Mouse (Mus musculus): ENCODE results near the gene Pprc1. TPM values are rescaled to one million over a fixed set of nuclear protein-coding genes. Genes with fewer than 3 reads are reported as not detected.

The Pprc1 gene
- polyA plus RNA-seq, 1 experiment = 10.6 TPM

- TF ChIP-seq POLR2A (IDR thresholded peaks at IDR 0.05; ENCODE audit: low read depth, low read length) (no peak), CTCF (IDR thresholded peaks at IDR 0.05; ENCODE audit: extremely low read depth, insufficient read length, insufficient replicate concordance, low read depth, low read length) (no peak)
- H3K4me1 ChIP-seq (ENCODE audit: control insufficient read depth, insufficient read depth, insufficient read length, low read length) = no peaks in the 10 kb centered on the region
- H3K27ac ChIP-seq (ENCODE audit: insufficient read depth, low read depth, low read length) = no peak overlapping the region
- no peak overlapping the region for H3K4me3 ChIP-seq (ENCODE audit: low read depth, low read length)
- WGBS = 63% methylated on average over 3 of the region's 3 CpGs
- H3K27me3 ChIP-seq (ENCODE audit: control insufficient read depth, insufficient read depth, low read length) = no peaks in the 10 kb centered on the region
- H3K36me3 ChIP-seq (ENCODE audit: control insufficient read depth, insufficient read depth, low read length) = peaks cover 40% of the 10 kb centered on the region
Observed at GRCm38 (mm10) chr19:46078535-46078934, 33.8 kb downstream of the Pprc1 start.

GRCm38 (mm10) chr19:46085185-46085584, 40.5 kb downstream of the Pprc1 start:
- TF ChIP-seq CTCF (IDR thresholded peaks at IDR 0.05; ENCODE audit: extremely low read depth, insufficient read length, insufficient replicate concordance, low read depth, low read length) (no peak), POLR2A (IDR thresholded peaks at IDR 0.05; ENCODE audit: low read depth, low read length) (no peak)
- Histone ChIP-seq H3K27me3 (ENCODE audit: control insufficient read depth, insufficient read depth, low read length) (no peaks in the 10 kb centered on the region), H3K4me3 (ENCODE audit: low read depth, low read length) (no peak overlapping the region), H3K36me3 (ENCODE audit: control insufficient read depth, insufficient read depth, low read length) (peaks cover 44% of the 10 kb centered on the region), H3K27ac (ENCODE audit: insufficient read depth, low read depth, low read length) (no peak overlapping the region), H3K4me1 (ENCODE audit: control insufficient read depth, insufficient read depth, insufficient read length, low read length) (no peaks in the 10 kb centered on the region)
- WGBS = 93% methylated on average over 8 of the region's 8 CpGs

GRCm38 (mm10) chr19:46086337-46086736, 41.7 kb downstream of the Pprc1 start:
- TF ChIP-seq POLR2A (IDR thresholded peaks at IDR 0.05; ENCODE audit: low read depth, low read length) (no peak), CTCF (IDR thresholded peaks at IDR 0.05; ENCODE audit: extremely low read depth, insufficient read length, insufficient replicate concordance, low read depth, low read length) (no peak)
- H3K27me3 ChIP-seq (ENCODE audit: control insufficient read depth, insufficient read depth, low read length) = no peaks in the 10 kb centered on the region
- H3K27ac ChIP-seq (ENCODE audit: insufficient read depth, low read depth, low read length) = no peak overlapping the region
- H3K4me1 ChIP-seq (ENCODE audit: control insufficient read depth, insufficient read depth, insufficient read length, low read length) = no peaks in the 10 kb centered on the region
- WGBS = 51% methylated on average over 3 of the region's 3 CpGs
- peaks cover 35% of the 10 kb centered on the region for H3K36me3 ChIP-seq (ENCODE audit: control insufficient read depth, insufficient read depth, low read length)
- no peak overlapping the region for H3K4me3 ChIP-seq (ENCODE audit: low read depth, low read length)

GRCm38 (mm10) chr19:46087871-46088270, 43.2 kb downstream of the Pprc1 start:
- WGBS = 56% methylated on average over 7 of the region's 7 CpGs
- peaks cover 21% of the 10 kb centered on the region for H3K36me3 ChIP-seq (ENCODE audit: control insufficient read depth, insufficient read depth, low read length)
- no peaks in the 10 kb centered on the region for H3K27me3 ChIP-seq (ENCODE audit: control insufficient read depth, insufficient read depth, low read length)
- no peaks in the 10 kb centered on the region for H3K4me1 ChIP-seq (ENCODE audit: control insufficient read depth, insufficient read depth, insufficient read length, low read length)
- H3K4me3 ChIP-seq (ENCODE audit: low read depth, low read length) = no peak overlapping the region
- H3K27ac ChIP-seq (ENCODE audit: insufficient read depth, low read depth, low read length) = no peak overlapping the region
- TF ChIP-seq POLR2A (IDR thresholded peaks at IDR 0.05; ENCODE audit: low read depth, low read length) (no peak), CTCF (IDR thresholded peaks at IDR 0.05; ENCODE audit: extremely low read depth, insufficient read length, insufficient replicate concordance, low read depth, low read length) (no peak)

- WGBS = 65% methylated on average over 4 of the region's 4 CpGs
- Histone ChIP-seq H3K27me3 (ENCODE audit: control insufficient read depth, insufficient read depth, low read length) (no peaks in the 10 kb centered on the region), H3K4me1 (ENCODE audit: control insufficient read depth, insufficient read depth, insufficient read length, low read length) (no peaks in the 10 kb centered on the region), H3K27ac (ENCODE audit: insufficient read depth, low read depth, low read length) (no peak overlapping the region), H3K36me3 (ENCODE audit: control insufficient read depth, insufficient read depth, low read length) (no peaks in the 10 kb centered on the region), H3K4me3 (ENCODE audit: low read depth, low read length) (no peak overlapping the region)
- TF ChIP-seq CTCF (IDR thresholded peaks at IDR 0.05; ENCODE audit: extremely low read depth, insufficient read length, insufficient replicate concordance, low read depth, low read length) (no peak), POLR2A (IDR thresholded peaks at IDR 0.05; ENCODE audit: low read depth, low read length) (no peak)
Observed at GRCm38 (mm10) chr19:46091641-46092040, 47.0 kb downstream of the Pprc1 start.

GRCm38 (mm10) chr19:46094144-46094543, 49.5 kb downstream of the Pprc1 start:
- 91% methylated on average over 2 of the region's 2 CpGs for WGBS
- H3K27me3 ChIP-seq (ENCODE audit: control insufficient read depth, insufficient read depth, low read length) = no peaks in the 10 kb centered on the region
- no peaks in the 10 kb centered on the region for H3K4me1 ChIP-seq (ENCODE audit: control insufficient read depth, insufficient read depth, insufficient read length, low read length)
- no peaks in the 10 kb centered on the region for H3K36me3 ChIP-seq (ENCODE audit: control insufficient read depth, insufficient read depth, low read length)
- H3K27ac ChIP-seq (ENCODE audit: insufficient read depth, low read depth, low read length) = no peak overlapping the region
- TF ChIP-seq POLR2A (IDR thresholded peaks at IDR 0.05; ENCODE audit: low read depth, low read length) = no peak
- no peak for TF ChIP-seq CTCF (IDR thresholded peaks at IDR 0.05; ENCODE audit: extremely low read depth, insufficient read length, insufficient replicate concordance, low read depth, low read length)
- no peak overlapping the region for H3K4me3 ChIP-seq (ENCODE audit: low read depth, low read length)

GRCm38 (mm10) chr19:46095291-46095690, 50.6 kb downstream of the Pprc1 start:
- Histone ChIP-seq H3K36me3 (ENCODE audit: control insufficient read depth, insufficient read depth, low read length) (no peaks in the 10 kb centered on the region), H3K27ac (ENCODE audit: insufficient read depth, low read depth, low read length) (no peak overlapping the region), H3K4me3 (ENCODE audit: low read depth, low read length) (no peak overlapping the region), H3K27me3 (ENCODE audit: control insufficient read depth, insufficient read depth, low read length) (no peaks in the 10 kb centered on the region), H3K4me1 (ENCODE audit: control insufficient read depth, insufficient read depth, insufficient read length, low read length) (no peaks in the 10 kb centered on the region)
- WGBS = 76% methylated on average over 4 of the region's 4 CpGs
- TF ChIP-seq POLR2A (IDR thresholded peaks at IDR 0.05; ENCODE audit: low read depth, low read length) (no peak), CTCF (IDR thresholded peaks at IDR 0.05; ENCODE audit: extremely low read depth, insufficient read length, insufficient replicate concordance, low read depth, low read length) (no peak)

- Histone ChIP-seq H3K27ac (ENCODE audit: insufficient read depth, low read depth, low read length) (no peak overlapping the region), H3K4me1 (ENCODE audit: control insufficient read depth, insufficient read depth, insufficient read length, low read length) (no peaks in the 10 kb centered on the region), H3K4me3 (ENCODE audit: low read depth, low read length) (no peak overlapping the region), H3K36me3 (ENCODE audit: control insufficient read depth, insufficient read depth, low read length) (no peaks in the 10 kb centered on the region), H3K27me3 (ENCODE audit: control insufficient read depth, insufficient read depth, low read length) (no peaks in the 10 kb centered on the region)
- 92% methylated on average over 5 of the region's 5 CpGs for WGBS
- TF ChIP-seq POLR2A (IDR thresholded peaks at IDR 0.05; ENCODE audit: low read depth, low read length) = no peak
- no peak for TF ChIP-seq CTCF (IDR thresholded peaks at IDR 0.05; ENCODE audit: extremely low read depth, insufficient read length, insufficient replicate concordance, low read depth, low read length)
Observed at GRCm38 (mm10) chr19:46096396-46096795, 51.7 kb downstream of the Pprc1 start.
